Mouse (Mus musculus) heart, adult 18-20 months (tissue): Measurements from ENCODE around the gene Nap1l1. TPM values are rescaled to one million over a fixed set of nuclear protein-coding genes. Genes with fewer than 3 reads are reported as not detected.
A peak's percentile ranks its signal among the peaks of the same experiment; 100 is the strongest.
"Not testable (repeated sequence)": the region's sequence is repeated elsewhere in the genome, so short reads cannot be mapped to it uniquely, and the experiment has no call there.

Experiments
- DNase-seq, 2 experiments: peaks; one replicate each; pipeline ENCODE4 v3.0.0; 2021 to 2022; ENCODE audit warnings: mixed read lengths in 1 of 2
- total RNA-seq, 2 experiments: library from RNA; stranded (reverse); gene quantifications; 2 replicates each; pipeline ENCODE4 v1.2.3; 2021

Gene Nap1l1
- total RNA-seq, 2 experiments from 2014 or later = 66.8 to 72.3 TPM

DNA sequence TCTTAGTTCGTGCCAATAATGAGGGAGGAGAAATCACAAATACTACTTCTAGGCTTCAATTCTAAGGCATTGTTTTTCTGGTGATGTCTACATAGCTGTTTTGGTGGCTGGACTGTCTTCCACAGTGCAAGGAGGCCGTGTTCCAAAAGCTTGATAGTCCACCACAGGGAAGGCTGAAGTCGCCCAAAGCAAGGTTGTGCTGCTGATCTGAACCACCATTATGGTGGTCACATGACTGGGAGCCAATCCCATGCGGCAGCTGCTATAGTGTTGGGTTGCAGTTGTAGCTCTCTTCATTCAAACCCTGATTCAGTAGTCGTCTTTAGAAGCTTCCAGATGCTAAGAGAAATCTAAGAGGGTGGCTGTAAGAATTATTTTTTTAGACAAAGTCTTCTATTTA, 6.6 kb downstream of the Nap1l1 start:
- DNase-seq = no peak

DNA sequence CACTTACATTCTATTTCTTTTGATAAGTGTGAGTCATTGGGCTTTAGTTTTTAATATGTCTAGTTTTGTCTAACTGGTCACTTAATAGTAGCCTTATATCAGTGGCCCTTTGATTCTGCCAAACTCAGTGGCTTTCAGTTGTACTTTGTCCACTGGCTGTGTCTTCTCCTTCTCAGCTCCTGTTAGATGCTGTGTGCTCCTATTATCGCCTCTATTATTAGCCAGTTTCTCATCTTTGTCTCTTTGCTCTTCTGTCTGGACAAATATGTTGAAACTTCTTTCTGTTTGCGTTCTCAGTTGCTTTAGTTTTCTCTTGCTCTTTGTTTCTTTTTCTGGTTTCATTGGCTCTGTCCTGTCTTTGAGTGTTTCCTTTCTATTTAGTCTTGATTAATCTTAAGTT, 9.6 kb downstream of the Nap1l1 start:
- DNase-seq = no peak

DNA sequence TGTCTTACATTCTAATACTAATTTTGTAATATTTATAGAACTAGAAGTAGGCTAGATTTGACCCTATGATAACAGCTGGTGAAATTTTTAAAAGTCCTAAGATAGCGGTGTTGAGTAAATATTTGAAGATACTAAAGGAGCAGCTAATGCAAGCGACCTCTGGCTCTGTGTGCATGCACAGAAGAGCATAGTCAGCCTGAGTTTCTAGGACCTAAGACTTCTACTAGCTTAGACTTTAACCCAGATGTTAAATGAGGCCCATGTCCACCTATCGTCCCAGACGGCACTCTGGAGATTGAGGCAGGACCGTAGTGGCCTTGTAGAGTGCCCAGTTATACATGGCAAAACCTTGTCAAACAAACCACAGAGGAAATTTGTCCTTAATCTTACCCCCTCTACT, 11.1 kb downstream of the Nap1l1 start:
- no peak for DNase-seq

- DNase-seq = no peak
These were observed 15.8 kb downstream of the Nap1l1 start for GRCm38 (mm10) chr10:111488793-111489192.

GRCm38 (mm10) chr10:111490079-111490478, 17.1 kb downstream of the Nap1l1 start:
- DNase-seq = not testable (repeated sequence)

- no peak for DNase-seq
These were observed 22.9 kb downstream of the Nap1l1 start for GRCm38 (mm10) chr10:111495888-111496287.

GRCm38 (mm10) chr10:111499892-111500291, 26.9 kb downstream of the Nap1l1 start:
- DNase-seq = no peak

DNA sequence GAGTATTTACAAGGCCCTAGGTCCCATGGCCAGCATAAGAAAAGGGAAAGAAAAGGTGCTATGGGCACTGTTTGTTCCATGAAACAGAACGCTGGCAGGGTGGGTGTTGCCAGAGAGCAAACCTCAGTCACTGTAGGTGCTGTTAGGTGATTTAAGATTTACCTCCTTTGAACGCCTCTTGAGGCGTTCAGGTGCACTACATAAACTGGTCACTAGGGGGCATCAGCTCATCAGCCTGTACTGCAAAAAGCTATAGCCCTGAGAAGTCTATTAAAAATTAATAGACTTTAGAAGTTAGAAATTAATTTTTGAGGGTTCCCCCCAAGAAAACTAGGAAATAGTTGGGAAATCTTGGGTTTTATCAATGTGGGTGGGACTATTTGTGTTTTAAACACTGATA, 30.0 kb downstream of the Nap1l1 start:
- DNase-seq = peak; percentile 71 to 90

GRCm38 (mm10) chr10:111503716-111504115, 30.7 kb downstream of the Nap1l1 start:
- no peak for DNase-seq

- no peak for DNase-seq
These were observed 31.6 kb downstream of the Nap1l1 start for GRCm38 (mm10) chr10:111504606-111505005.

- DNase-seq = peak in 1 of 2 experiments; percentile 42
These were observed 32.4 kb downstream of the Nap1l1 start for GRCm38 (mm10) chr10:111505406-111505805.

- DNase-seq = peak; percentile 96 to 98
These were observed 33.3 kb downstream of the Nap1l1 start, which contains the start of gene Phlda1 for GRCm38 (mm10) chr10:111506101-111506925. Gene Phlda1 (plus strand): TSS chr10:111506286.

DNA sequence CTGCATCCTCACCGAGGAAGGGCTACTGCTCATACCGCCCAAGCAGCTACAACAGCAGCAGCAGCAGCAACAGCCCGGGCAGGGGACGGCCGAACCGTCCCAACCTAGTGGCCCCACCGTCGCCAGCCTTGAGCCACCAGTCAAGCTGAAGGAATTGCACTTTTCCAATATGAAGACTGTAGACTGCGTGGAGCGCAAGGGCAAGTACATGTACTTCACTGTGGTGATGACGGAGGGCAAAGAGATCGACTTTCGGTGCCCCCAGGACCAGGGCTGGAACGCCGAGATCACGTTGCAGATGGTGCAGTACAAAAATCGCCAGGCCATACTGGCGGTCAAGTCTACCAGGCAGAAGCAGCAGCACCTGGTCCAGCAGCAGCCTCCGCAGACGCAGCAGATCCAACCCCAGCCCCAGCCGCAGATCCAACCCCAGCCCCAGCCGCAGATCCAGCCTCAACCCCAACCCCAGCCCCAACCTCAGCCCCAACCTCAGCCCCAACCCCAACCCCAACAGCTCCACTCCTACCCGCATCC, 34.0 kb downstream of the Nap1l1 start:
- DNase-seq = peak in 1 of 2 experiments; percentile 75

DNA sequence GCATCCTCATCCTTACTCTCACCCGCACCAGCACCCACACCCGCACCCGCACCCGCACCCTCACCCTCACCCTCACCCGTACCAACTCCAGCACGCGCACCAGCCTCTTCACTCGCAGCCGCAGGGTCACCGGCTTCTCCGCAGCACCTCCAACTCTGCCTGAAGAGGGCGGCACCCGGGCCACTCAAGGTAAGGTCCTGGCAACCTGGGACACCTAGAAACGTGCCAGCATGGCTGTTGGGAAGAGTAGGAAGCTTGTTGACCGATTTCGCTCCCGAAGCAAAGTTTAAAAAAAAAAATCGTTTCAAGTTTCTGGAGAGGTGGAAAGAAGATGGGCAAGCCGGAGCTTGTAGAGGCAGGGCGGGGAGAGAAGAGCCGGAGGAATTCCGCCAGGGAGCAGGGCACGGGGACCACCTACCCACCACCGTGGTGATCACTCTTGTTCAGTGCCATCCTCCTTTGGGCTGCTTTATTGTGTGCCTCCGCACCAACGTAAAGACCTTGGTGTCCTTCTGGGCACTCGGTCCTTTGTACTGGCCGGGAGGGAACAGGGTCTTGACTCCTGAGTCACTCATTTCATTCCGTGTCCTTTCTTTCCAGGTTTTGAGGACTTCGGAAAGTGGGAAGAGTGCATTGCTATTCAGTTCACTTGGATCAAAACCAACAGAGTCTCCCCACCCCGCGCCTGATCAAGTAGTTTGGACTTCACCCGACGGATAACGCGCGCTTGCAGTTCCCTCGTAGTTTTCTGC, 34.6 kb downstream of the Nap1l1 start:
- DNase-seq = peak; percentile 66 to 75

GRCm38 (mm10) chr10:111508324-111509080, 35.5 kb downstream of the Nap1l1 start:
- no peak for DNase-seq

- no peak for DNase-seq
These were observed 36.2 kb downstream of the Nap1l1 start for GRCm38 (mm10) chr10:111509103-111509784.

DNA sequence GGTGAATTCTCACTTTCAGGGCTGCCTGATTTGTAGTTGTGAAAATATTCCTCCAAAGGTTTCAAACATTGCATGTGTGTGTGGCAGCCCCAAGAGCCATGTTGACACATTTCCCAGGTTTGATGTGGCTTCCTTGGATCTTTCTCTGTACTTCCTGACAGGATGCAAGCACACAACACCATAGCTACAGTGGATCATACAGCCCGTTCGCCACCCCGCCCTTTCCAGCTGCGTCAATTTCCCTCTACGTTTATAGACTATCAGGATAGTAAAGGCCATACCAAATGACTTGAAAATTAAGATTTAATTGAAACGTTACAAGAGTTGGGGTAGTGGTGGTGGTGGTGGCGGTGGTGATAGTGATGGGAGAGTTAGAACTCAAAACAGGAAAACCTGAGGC, 37.0 kb downstream of the Nap1l1 start:
- no peak for DNase-seq

DNA sequence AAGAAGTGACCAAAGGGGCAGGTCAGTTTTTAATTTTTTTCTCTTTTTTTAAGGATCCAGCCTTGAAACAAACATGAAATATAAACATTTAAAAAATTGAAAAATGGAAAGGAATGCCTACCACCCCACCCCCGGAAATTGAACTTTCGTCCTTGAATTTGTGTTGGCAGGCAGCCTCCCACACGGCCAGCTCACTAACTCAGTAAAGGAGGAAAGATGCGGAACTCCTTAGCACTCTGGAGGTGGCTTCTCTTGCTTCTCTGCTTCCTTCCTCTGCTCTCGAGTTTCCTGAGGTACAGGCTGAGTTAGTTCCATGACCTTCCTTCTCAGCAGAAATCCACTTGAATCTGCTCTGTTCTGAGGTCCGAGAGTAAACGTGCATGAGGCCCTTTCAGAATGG, 37.8 kb downstream of the Nap1l1 start:
- no peak for DNase-seq

- DNase-seq = peak; percentile 67 to 74
These were observed 39.1 kb downstream of the Nap1l1 start for GRCm38 (mm10) chr10:111512036-111512568.

DNA sequence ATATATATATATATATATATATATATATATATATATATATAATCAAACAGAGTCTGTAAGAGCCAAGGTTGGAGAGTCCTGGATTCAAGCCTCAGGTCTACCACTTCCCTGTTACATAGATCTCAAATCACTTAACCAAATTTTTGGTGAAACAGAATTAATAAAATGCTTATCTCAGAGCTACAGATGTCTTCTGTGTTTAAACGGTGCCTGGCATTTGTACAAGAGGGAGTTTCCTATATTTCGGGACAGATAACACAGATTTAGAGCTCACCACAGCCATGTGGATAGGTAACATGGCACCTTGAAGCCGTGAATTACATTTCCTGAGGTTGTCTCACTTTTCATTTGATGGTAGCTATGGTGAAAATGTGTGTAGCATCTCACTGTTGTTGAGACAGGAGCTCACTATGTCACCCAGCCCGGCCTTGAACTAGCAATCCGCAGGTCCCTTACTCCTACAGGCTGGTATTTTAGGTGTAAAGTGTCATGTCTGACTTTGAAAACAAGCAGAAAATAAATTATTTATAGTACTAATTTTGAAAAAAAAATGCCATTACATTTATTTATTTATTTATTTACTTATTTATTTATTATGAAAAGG, 41.4 kb downstream of the Nap1l1 start:
- no peak for DNase-seq
